Mouse (Mus musculus) layer of hippocampus, adult 9-10 months (tissue): ENCODE measurements around the gene Syt7.
A peak's percentile ranks its signal among the peaks of the same experiment; 100 is the strongest.

Source experiments
- DNase-seq: peaks from one replicate; pipeline ENCODE4 v3.0.0; 2022; ENCODE audit warnings: low spot score

Gene Syt7

DNA sequence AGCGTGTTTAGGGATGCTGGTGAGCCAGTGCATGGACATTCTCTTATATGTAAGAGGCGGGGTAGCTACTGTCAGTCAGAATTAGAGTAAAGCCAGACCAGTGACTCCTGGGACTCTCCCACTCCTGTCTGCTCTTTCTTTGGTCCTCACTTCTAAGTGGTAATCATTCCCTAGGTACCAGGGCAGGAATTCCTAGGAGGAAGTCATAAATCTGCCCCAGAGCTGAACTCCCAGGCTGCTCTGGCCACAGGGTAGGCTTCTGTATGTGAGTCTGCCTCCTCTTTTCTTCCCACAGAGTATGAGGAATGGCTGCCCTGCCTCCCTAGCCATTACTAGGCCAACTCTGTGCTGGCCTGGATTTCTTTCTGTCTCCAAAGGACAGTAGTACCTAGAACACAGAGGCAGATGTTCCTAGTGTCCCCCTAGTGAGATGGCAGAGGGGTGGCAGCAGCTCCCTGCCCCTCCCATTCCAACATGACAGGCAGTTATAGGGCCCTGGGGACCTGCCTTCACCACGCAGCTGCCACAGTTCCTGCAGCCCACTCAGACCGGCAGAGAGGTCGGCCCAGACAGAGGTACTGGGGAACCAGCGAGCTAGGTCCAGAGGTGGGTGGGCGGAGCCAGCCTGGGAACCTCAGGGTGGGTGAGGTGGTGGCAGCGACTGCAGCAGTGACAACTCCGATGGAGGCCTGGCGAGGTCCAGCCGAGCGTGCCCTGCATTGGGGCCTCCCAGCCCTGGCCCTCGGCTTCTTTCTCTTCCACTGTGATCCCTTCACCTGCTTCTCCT, 36.8 kb downstream of the Syt7 start:
- no peak for DNase-seq

DNA sequence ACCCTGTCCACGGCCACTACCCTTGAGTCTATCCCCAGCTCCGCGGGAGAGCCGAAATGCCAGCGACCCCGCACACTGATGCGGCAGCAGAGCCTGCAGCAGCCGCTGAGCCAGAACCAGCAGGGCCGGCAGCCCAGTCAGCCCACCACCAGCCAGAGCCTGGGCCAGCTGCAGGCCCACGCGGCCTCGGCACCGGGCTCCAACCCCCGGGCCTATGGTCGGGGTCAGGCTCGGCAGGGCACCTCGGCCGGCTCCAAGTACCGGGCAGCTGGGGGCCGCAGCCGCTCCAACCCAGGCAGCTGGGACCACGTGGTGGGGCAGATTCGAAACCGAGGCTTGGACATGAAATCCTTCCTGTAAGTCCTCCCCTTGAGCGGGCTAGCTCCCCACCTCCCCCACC, 37.4 kb downstream of the Syt7 start:
- DNase-seq, result no peak

DNA sequence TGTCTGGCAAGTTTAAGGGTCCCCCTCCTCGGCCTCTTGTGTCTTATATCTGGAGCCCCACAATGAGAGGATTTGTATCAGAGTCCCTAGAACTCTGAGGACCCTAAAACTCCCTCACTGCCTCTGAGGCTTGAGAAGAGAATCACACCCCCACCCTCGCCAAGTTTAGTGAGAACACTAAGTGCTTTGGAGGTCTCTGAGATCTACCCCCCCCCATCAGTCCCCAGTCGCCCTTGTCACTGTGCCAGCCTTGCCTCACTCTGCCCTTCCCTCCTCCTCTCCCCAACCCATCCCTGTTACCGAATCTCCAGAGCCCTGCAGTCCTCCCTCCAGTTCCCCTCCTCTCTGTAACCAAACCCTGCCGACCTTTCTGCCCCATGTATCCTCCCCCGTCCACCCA, 37.9 kb downstream of the Syt7 start:
- no peak for DNase-seq

DNA sequence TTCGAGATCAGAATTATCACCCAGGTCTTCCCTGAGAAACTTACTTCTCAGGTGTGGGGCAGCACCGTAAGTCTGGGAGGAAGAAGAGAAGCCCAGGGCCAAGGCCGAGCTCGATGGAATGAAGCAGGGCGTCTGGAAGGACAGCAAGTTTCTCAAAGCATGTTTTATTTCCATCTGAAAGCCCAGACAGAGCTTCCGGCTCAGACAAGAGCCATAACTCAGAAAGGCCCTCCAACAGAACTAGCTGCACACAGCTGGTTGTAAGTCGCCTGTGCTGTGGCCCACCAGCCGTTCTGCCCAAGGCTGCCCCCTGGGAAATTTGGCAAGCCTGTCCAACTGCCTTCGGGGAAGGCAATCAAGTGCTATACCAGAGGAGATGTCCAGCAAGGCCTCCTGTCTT, 38.5 kb downstream of the Syt7 start:
- no peak for DNase-seq

DNA sequence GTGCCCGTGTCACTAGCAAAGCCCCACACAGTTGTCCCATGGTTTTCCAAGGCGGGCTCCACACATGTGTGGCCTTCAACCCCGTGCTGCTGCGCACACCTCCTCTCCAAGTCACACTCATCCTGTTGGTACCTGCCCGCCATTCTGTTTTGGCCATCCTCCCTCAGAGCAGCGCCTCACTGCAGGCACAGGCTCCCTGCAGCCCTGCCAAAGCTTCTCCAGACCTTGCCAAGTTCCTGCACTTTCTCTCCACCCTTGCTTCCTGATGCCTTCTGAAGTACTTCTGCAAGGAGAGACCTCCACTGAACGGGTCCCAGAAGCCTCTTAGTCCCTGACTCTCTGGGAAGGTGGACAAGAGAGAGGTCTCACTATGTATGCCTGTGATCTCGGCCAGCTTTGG, 40.5 kb downstream of the Syt7 start:
- DNase-seq, result no peak

DNA sequence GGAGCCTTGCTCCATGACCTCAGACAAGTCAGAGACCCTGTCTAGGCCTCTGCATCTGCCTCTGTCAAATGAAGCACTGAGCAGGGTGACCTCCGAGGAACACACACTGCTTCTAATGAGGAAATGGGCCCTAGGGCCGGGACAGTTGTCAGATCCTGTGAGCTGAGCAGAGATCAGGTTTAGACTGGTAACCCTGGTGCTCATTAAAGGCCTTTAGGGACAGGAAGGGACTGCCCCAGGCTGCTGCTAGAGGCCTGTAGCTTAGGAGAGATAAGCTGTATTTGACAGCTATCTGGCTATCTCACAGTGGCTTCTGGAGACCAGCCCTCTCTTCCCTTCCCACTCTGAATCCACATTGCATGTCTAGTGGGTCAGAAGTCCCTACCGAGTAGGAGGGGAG, 42.5 kb downstream of the Syt7 start:
- DNase-seq, result no peak

DNA sequence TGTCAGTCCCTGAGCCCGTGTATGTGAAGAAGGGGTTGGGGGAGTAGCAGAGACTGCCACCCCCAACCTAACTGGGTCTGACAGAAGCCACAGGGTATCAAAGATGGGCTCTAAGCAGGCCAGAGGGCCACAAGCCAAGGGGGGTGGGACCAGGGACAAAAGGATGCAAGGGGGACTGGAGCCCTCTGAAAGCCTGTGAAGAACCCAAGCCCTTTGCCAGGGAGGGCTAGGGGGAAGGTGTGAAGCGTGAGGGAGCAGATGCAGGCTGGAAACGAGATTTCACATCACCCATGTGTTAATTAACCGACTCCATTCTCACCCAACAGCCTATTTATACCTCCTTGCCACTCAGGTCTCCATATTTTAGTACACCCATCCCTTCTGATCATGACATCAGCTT, 43.0 kb downstream of the Syt7 start:
- no peak for DNase-seq

DNA sequence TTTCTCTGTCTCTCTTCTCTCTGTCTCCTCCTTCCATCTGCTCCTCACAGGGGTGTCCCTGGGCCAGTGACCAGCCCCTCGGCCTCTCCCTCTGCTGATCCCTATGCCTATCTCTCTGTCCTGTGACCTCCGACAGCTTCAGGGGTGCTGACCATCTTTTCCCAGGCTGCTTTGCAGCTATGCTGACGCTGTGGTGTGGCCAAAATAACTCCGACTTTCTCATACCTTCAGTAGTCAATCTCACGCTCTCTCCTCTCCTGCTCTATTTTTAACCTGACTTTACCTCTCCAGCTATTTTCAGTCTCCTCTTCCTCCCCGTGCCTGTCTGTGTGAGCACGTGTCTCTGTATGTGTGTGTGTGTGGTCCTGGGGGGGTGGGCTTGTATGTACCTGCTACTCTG, 44.3 kb downstream of the Syt7 start:
- no peak for DNase-seq

DNA sequence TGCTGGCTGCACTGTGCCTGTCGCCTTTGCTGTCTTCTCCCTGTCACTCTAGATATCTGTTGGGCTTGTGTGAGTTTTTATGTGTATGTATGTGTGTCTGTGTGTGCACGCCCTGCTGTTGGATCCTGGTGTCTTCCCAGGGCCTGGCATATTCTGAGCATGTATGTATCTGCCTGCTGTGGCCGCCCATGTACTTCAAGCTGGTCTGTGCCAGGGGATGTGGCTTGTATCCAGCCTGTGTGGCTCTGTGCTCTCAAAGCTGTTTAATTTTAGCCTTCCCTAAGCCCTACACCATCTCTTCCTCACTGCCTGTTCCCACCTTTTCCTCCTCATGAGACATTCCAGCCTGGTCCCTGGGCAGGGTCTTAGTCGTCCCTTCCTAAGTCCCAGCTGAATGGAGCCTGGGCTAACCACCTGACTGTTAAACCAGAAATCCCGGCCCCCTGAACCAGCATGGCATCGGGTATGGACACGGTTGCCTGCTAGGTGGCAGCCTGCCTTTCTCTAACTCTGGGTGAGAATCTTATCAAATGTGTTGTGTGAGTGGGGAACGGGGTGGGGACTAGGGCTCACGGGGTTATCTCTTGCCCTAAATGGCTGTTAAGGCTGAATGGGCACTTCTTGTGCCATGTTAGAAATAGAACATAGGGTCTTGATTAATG, 45.1 kb downstream of the Syt7 start:
- DNase-seq, result no peak

DNA sequence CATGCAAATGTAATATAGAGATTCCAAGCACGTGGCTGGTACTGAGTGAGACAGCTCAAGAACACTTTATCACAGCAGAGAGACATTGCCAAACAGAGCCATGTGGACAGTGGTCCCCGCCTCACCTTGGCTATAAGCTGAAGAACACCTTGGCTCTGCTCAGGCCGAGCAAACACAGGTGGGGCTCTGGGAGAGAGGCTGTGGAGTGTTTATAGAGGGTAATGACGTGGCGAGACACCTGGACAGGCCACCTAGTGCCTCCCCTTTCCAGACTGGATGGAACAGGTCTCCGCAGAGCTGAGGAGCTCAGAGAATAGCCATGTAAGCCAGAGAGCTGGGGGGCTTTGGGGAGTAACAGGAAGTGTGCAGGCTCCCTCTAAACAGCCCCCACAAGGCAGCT, 46.0 kb downstream of the Syt7 start:
- DNase-seq, result no peak

DNA sequence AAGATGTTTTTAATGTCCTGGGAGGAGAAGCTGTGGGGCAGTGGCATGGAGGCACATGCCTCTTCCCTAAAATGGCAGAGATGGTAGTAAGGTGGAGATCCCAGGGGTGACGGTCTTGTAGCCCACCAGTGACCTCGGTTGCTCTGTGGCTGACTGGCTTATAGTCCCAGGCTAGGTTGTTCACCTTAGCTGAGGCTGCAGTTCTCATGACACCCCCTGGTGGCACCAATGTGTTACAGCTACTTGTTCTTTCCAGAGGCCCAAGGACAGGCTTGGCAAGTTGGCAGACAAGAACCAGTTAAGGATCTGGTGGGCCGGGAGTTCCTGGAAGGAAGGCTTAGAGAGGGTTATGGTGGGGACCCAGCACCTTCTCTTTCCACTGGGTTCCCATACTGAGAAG, 47.0 kb downstream of the Syt7 start:
- DNase-seq, result no peak

DNA sequence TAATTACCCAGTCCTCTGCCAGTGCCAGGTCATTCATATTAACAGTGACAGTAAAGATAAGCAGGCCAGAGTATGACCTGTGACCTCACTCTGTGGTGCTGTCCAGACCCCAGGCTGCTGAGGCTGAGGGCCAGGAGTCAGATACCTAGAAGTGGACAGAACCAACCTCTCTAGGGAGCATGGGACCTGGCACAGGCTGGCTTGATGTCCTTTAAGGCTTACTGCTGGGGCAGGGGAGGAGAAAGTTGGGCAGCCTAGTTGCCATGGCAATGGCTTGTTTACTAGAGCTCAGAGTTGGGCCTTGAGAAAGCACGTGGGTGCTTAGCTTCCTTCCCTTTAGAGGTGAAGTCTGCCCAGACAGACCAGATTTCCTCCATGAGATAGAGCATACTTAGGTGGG, 47.8 kb downstream of the Syt7 start:
- no peak for DNase-seq

DNA sequence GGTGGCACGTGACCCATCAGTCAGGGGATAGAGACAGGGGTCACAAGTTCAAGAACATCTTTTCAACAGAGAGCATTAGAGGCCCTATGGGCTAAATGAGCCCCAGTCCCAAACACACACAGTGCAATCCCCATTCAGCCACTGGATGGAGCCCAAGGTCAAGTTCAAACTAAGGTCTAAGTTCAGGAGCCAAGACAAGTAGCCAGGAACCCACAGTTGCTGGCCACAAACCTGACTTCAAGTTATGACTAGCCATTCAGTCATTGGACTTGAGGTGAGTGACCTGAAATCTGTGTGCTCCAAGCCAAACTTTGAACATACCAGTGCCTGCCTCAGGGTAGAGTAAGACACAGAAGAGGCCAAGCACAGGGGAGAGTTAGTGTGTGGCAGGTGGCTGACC, 48.6 kb downstream of the Syt7 start:
- no peak for DNase-seq

DNA sequence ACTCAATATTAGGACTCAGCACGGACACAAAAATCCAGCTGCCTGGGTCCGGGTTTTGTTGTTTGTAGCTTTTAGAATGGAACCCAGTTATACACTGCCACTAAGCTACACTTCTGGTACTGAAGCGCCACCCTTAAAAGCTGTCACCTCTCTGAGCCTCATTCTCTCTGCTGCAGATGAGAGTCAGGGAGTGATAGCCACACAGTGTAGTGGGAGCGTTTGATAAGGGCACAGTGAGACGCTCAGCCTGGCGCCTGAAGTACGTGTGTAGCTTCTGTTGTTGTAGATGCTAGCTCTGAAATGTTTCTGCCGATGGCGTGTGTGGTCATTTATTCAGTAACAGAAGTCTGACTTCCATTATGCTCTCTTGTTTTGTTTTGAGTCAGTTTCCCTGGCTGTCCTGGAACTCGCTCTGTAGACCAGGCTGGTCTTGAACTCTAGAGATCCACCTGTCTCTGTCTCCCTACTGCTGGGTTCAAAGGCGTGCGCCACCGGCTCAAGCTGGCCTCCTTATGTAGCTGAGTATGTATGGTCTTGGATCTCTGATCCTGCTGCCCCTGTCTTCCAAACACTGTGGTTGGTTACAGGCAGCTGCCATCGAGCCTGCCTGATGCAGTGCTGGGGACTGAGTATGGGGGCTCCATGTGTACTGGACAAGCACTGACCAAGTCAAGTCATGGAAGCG, 55.9 kb downstream of the Syt7 start:
- DNase-seq, result no peak

DNA sequence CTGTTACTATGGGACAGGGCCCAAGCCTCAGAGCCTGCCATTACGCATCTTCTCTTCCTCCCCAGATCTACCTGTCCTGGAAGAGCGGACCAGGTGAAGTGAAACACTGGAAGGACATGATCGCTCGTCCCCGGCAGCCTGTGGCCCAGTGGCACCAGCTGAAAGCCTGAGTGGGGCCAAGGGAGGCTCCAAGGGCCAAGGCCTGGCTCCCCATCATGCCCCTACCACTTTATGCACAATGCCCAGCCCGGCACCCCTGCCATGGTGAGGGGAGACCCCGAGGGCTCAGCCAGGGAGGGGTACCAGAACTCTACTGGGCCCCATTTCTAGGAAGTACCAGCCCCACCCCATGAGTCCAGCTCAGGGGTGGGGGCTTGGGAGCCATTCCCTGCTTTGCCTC, 59.4 kb downstream of the Syt7 start:
- DNase-seq, result no peak

DNA sequence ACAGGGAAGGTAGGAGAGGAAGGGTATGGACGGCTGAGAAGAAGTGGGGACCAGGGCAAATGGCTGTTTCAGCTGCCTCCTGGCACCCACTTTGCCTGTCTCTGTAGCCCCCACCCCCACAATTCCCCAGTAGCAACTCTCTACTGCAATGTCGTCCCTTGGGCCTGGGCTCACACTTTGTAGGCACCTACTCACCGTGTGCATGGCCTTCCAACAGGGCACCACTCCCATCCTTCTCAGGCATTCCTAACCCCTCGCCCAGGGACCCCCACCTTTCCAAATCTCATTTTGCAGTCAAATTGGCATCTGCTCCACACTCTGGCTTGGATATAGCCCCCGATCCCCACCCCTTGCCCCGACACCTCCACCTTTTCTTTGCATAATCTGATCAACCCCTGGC, 60.3 kb downstream of the Syt7 start:
- DNase-seq, result no peak

DNA sequence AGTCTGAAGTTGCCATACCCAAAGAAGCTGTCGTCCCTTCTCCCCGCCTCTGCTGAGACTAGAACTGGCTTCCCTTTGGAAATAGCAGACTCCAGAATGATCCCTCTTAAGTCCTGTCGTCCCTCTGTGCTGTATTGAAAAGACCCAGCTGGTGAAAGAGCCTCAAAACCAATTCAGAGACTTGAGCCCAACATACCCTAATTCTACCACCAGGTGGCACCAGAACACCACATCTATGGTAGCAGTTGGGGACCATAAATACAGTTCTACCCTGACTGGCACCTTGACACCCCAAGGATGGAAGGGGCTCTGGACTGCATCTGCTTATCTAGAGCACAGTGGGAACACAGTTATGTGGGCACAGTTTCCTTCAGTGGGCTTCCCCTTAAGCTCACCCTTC, 60.8 kb downstream of the Syt7 start:
- DNase-seq, result peak; percentile 90

DNA sequence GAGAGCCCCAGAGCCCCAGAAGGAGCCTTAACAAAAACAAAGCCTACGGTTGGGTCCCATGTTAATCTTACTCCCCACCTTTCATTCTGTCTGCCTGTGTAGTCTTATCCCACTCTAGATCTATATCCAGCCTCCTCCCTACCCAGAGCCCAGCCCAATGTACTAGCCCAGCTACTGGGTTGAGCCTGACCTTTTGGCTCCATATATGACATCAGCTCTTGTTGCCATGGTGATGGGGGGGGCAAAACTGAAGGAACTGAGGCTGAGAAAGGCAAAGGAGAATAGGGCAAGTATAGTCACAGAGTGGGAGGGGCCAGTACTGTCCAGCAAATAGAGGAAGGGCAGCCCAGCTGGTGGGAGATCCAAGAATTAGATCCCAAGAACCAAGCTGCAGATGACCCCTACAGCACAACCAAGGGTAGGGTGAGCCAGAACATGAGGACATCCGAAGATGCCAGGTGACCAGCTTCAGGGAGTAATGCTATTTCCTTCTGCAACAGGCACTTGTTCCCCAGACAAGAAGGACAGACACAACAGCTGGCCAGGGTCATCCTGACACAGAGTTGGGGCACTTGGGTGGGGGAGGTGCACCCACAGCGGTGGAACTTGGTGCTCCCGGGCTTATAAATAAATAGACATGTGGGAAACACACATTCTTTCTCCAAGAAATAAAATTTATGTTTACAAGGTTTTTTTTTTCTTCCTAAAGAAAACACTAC, 66.0 kb downstream of the Syt7 start:
- no peak for DNase-seq

DNA sequence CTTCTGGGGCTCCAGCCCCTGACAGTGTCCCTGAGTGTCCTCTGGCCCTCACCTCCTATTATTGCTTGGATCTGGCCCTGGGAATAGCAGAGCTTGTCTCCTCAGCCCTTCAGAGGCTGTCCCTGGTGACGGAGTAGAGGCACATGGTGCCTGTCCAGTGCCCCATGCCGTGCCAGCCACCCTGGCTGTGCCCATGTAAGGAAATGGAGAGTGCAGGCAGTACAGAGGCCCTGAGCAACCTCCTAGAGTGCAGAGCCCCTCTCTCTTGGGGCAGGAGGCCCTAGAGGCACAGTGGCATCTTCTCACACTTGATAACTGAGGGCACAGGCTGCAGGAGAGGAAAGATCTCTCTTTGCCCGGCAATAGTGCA, 66.5 kb downstream of the Syt7 start:
- DNase-seq, result no peak

DNA sequence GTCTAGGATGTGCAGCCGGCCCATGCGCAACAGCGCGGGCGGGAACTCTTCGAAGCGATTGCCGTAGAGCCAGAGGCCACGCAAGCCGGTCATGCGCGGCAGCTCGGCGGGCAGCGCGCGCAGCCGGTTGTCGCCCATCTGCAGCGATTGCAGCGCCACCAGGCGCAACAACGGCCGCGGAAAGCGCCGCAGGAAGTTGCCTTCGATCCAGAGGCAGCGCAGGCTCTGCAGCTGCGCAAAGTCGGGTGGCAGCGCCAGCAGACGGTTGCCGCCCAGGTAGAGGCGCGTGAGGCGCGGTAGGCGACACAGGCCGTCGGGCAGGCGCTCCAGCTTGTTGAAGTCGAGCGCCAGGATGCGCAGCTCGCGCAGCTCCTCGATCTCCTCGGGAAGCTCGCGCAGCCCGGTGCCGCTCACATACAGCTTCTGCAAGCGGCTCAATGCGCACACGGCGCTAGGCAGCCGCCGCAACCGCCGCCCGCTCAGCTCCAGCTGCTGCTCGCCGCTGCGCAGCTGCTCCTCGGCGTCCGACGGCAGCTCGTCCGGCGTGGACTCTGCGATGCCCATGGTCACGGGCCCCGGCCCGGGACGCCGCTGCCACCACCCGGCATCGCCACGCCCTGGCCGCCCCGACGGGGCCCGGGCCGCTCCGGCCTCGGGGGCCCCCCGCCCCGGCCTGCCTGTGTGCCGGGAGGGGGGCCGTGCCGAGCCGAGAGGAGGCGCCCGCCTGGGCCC, 68.0 kb downstream of the Syt7 start, which contains the start of gene Lrrc10b:
Gene Lrrc10b (minus strand): TSS at position 722 of the 732 bp plus-strand sequence.
- DNase-seq, result no peak

DNA sequence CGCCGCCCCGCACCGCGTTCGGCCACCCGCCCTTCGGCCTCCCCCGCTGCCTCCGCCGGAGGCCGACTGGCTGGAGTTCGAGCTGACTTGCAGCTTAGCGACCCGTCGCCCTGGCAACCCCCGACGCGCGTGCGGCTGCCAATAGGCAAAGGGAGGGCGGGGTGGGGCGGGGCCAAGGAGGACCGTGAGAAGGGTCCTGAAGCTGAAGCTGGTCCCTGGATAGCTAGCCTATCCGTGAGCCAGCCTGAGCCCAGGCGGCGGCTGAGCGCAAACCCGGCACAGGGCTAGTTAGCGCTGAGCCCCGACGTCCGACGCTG, 68.6 kb downstream of the Syt7 start:
- no peak for DNase-seq

DNA sequence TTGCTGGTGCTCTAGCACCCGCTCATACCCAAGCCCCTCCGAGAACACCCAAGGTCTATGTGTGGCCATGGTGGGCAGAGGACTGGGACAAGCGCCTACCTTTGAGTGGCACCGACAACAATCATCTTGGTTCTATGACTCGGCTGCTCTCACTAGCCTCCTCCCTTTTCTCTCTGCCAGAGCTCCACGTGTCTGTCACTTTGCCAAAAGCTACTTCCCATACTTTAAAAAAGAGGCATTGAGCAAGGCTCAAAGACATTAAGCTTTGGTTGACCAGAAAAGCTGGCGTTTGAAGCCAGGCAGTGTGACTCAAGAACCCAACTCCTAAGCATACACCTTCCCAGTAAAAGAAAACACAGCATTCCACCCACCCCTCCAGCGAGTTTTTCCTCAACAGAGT, 69.2 kb downstream of the Syt7 start:
- no peak for DNase-seq
